Mouse (Mus musculus): ENCODE data around the gene Hip1r. TPM values are rescaled to one million over a fixed set of nuclear protein-coding genes. Genes with fewer than 3 reads are reported as not detected.

The Hip1r gene
- total RNA-seq, 2 experiments from 2014 or later: 29.6 to 42.2 TPM

- no peak for DNase-seq
These were observed 45.2 kb downstream of the Hip1r start for GRCm38 (mm10) chr5:124018651-124019050.

GRCm38 (mm10) chr5:124019348-124020216, 46.2 kb downstream of the Hip1r start:
- DNase-seq: peak; percentile 80

GRCm38 (mm10) chr5:124021148-124021547, 47.7 kb downstream of the Hip1r start:
- DNase-seq: no peak

GRCm38 (mm10) chr5:124021701-124022100, 48.3 kb downstream of the Hip1r start:
- no peak for DNase-seq

GRCm38 (mm10) chr5:124022365-124022764, 48.9 kb downstream of the Hip1r start:
- DNase-seq: no peak

- DNase-seq: no peak
These were observed 51.2 kb downstream of the Hip1r start for GRCm38 (mm10) chr5:124024677-124025076.

- DNase-seq: no peak
These were observed 51.7 kb downstream of the Hip1r start for GRCm38 (mm10) chr5:124025146-124025545.

GRCm38 (mm10) chr5:124025587-124026441, 52.4 kb downstream of the Hip1r start:
- DNase-seq: peak; percentile 66

GRCm38 (mm10) chr5:124026568-124026967, 53.1 kb downstream of the Hip1r start:
- no peak for DNase-seq

GRCm38 (mm10) chr5:124027702-124028470, 54.5 kb downstream of the Hip1r start:
- no peak for DNase-seq

GRCm38 (mm10) chr5:124028680-124029079, 55.3 kb downstream of the Hip1r start:
- no peak for DNase-seq

- no peak for DNase-seq
These were observed 56.0 kb downstream of the Hip1r start for GRCm38 (mm10) chr5:124029220-124030035.

GRCm38 (mm10) chr5:124030386-124031067, 57.1 kb downstream of the Hip1r start:
- no peak for DNase-seq

GRCm38 (mm10) chr5:124031068-124031955, 57.9 kb downstream of the Hip1r start:
- peak; percentile 40 for DNase-seq

GRCm38 (mm10) chr5:124032001-124032508, 58.6 kb downstream of the Hip1r start, which contains the start of gene Vps37b:
TSS of gene Vps37b (minus strand) at chr5:124032270.
- DNase-seq: peak; percentile 95

GRCm38 (mm10) chr5:124034471-124034870, 61.0 kb downstream of the Hip1r start:
- no peak for DNase-seq

GRCm38 (mm10) chr5:124035406-124035805, 62.0 kb downstream of the Hip1r start:
- no peak for DNase-seq

- DNase-seq: no peak
These were observed 62.4 kb downstream of the Hip1r start for GRCm38 (mm10) chr5:124035806-124036205.

GRCm38 (mm10) chr5:124036341-124036740, 62.9 kb downstream of the Hip1r start:
- no peak for DNase-seq

- peak; percentile 43 for DNase-seq
These were observed 63.4 kb downstream of the Hip1r start for GRCm38 (mm10) chr5:124036836-124037235.
